Mouse (Mus musculus): ENCODE data around the gene Gm20388. TPM values are rescaled to one million over a fixed set of nuclear protein-coding genes. Genes with fewer than 3 reads are reported as not detected.

The Gm20388 gene
- polyA plus RNA-seq, 1 experiment from 2014 or later: 3.6 TPM

DNA sequence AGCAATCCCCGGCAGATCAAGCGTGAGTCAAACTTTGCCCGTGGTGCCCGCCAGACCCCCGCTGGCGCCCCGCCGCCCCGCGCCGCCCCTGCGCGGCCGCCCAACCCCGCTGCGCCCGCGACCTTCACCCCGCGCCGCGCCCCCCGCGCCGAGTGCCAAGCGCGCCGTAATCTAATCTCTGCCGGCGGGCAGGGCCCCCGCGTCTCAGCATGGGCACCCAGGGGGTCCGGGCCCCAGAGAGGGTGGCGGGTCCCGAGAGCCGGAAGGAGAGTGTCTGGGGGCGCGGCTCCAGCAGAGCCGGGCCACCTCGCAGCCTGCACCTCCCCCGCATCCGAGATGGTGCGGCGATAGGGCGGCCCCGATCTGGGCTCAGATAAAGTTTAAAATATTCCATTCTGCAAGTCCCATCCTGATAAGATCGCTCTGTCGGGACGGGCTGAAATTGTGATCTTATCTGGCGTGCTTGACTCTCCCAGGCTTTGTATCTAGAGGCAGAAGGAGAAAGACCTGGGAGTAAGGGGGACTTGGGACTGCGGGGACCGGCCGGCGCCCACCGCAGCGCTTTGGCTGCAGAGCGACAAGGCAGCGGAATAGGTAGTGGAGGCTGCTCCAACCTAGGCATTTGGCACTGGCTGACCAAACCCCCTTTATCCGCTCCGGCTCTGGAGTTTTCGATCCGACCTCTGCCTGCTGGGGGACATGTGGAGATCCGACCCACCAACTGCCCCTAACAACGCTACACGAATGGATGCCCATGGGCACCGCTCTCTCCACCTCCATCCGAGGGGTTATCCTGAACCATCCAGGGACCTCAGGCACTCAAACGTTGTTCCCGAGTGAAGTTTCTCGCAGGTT is 2372.1 kb downstream of the Gm20388 start:
- Histone ChIP-seq H3K4me3 (peak overlapping the region; percentile 78), H3K27me3 (replicated peaks; ENCODE audit: low read depth, poor library complexity, severe bottlenecking) (peaks cover 77% of the 10 kb centered on the region), H3K4me1 (peaks cover 75% of the 10 kb centered on the region), H3K27ac (replicated peaks) (peak overlapping the region; percentile 86), H3K9me3 (no peaks in the 10 kb centered on the region), H3K36me3 (replicated peaks) (no peaks in the 10 kb centered on the region)
- under 1% methylated on average over 70 of the region's 70 CpGs for WGBS
- peak; percentile 55 for DNase-seq (ENCODE audit: low spot score)

DNA sequence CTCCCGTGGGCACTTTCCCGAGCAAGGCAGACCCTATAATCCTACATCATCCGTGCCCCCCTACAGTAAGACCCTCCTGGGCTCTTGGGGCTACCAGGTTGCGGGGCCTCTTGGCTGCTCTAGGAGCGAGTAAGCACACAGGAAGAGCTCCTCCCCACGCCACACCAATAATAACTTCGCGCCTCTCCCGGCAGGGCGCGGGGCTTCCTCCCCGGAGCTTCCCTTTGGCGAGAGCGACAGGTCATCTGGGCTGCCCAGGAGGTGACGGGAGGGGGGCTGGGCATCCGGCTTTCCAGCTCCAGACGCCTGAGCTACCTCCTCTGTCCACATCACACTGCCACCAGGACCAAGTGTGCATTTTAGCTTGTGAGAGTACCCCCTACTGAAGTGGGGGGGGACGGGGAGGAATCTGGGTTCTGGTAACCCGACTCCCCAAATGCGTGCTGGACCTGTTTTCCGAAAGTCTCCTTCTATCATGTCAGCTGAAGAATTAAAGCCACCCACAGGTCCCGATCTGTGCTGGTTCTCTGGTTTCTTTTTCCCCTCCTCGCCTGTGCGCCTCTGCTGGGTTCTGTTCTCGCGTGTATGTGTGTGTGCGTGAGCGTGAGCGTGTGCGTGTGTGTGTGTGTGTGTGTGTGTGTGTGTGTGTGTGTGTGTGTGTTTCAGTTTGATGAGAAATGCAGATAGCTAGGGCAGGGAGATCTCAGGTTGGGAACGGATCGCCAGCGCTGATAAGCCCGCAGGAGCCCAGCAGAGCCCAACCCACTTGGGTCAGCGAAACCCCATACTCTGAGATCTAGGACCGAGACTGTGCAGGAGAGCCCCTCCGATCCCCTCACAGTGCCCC is 2372.9 kb downstream of the Gm20388 start:
- peak; percentile 70 for DNase-seq (ENCODE audit: low spot score)
- WGBS: under 1% methylated on average over 37 of the region's 37 CpGs

DNA sequence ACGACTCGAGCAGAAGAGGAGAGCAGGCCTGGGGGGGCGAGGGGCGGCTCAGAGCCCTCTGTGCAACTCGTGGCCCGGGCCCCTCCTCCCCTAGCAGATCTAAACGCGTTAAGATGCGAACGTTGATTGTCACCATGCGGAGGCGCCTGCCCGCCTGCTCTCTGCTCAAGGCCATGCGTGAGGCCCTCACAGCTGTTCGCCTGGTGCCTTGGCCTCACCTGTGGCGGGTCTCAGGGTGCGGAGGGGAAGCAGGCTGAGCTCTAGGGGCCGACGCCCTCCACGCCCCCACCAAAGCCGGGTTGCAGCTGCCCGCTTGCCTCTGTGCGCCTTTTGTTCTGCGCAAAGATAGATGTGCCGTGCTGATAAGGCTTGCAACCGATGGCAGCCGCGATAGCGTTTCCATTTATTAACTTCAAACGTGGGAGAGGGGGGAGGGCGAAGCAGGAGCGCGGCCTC is 2373.6 kb downstream of the Gm20388 start:
- Histone ChIP-seq H3K36me3 (replicated peaks) (no peaks in the 10 kb centered on the region), H3K4me3 (peak overlapping the region; percentile 78), H3K9me3 (no peaks in the 10 kb centered on the region), H3K27me3 (replicated peaks; ENCODE audit: low read depth, poor library complexity, severe bottlenecking) (peaks cover 76% of the 10 kb centered on the region), H3K27ac (replicated peaks) (peak overlapping the region; percentile 86), H3K4me1 (peaks cover 85% of the 10 kb centered on the region)
- under 1% methylated on average over 33 of the region's 33 CpGs for WGBS
- peak; percentile 80 for DNase-seq (ENCODE audit: low spot score)

More for the DNA sequence above, 2372.9 kb downstream of the Gm20388 start:
- Histone ChIP-seq H3K4me1 (peaks cover 79% of the 10 kb centered on the region), H3K36me3 (replicated peaks) (no peaks in the 10 kb centered on the region), H3K27ac (replicated peaks) (peak overlapping the region; percentile 86), H3K9me3 (no peaks in the 10 kb centered on the region), H3K4me3 (peak overlapping the region; percentile 78), H3K27me3 (replicated peaks; ENCODE audit: low read depth, poor library complexity, severe bottlenecking) (peaks cover 78% of the 10 kb centered on the region)

DNA sequence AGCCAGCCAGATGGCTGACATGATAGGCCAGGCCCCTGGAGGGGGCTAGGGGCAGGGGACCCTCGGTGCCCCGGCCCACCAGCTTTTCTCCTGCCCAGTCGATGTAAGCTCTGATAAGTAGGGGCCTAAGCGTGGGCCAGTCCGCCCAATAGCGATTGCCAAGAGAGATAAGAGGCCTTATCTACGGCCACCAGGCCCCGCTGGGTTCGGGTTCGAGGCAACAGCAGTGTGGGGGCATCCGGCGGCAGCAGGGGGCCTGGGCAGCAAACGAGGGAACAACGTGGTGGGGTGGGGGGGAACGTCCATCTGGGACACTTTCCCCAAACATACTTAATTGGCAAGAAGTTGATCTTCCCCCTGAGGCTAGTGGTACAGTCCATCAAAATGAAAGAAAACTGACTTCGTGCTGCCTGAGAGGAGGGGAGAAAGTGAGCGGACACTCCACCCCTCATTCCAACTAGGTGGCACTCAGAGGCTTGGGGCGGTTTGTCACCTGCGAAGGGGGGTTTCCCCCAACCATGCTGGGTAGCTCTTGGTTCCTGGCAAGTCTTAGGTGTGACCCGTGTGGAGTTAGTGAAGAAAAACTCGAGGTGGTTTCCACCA is 2374.1 kb downstream of the Gm20388 start:
- H3K4me3 ChIP-seq: peak overlapping the region; percentile 78
- WGBS: 5% methylated on average over 21 of the region's 21 CpGs
- peak overlapping the region; percentile 86 for H3K27ac ChIP-seq (replicated peaks)
- no peak for DNase-seq (ENCODE audit: low spot score)
- peaks cover 76% of the 10 kb centered on the region for H3K27me3 ChIP-seq (replicated peaks; ENCODE audit: low read depth, poor library complexity, severe bottlenecking)
- H3K36me3 ChIP-seq (replicated peaks): no peaks in the 10 kb centered on the region
- no peaks in the 10 kb centered on the region for H3K9me3 ChIP-seq
- peaks cover 89% of the 10 kb centered on the region for H3K4me1 ChIP-seq

DNA sequence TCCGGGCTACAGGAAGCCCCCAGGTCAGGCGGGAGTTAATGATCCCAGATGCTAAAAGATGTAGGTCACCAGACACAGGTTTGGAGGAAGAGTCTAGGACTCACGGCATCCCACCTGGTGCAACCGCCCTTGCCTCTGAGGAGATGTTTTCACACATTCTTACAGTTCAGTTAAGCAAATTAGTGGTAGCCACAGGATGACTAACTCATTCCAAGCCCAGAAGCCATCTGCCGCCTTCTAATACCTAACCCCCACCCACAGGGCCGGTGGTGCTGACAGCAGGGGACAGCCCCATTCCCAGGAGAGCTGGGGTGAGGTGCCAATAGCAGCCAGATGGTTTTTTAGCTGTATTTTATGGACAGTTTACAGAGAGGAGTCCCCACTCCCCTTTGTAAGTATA is 2375.1 kb downstream of the Gm20388 start:
- 0 out of 2 replicates have a peak overlapping the region, but pooled peaks have one; percentile 78 for H3K4me3 ChIP-seq
- no peaks in the 10 kb centered on the region for H3K36me3 ChIP-seq (replicated peaks)
- H3K9me3 ChIP-seq: no peaks in the 10 kb centered on the region
- H3K27ac ChIP-seq (replicated peaks): 0 out of 2 replicates have a peak overlapping the region, but pooled peaks have one; percentile 44
- 56% methylated on average over 6 of the region's 6 CpGs for WGBS
- no peak for DNase-seq (ENCODE audit: low spot score)
- peaks cover 75% of the 10 kb centered on the region for H3K27me3 ChIP-seq (replicated peaks; ENCODE audit: low read depth, poor library complexity, severe bottlenecking)
- peaks cover 88% of the 10 kb centered on the region for H3K4me1 ChIP-seq

DNA sequence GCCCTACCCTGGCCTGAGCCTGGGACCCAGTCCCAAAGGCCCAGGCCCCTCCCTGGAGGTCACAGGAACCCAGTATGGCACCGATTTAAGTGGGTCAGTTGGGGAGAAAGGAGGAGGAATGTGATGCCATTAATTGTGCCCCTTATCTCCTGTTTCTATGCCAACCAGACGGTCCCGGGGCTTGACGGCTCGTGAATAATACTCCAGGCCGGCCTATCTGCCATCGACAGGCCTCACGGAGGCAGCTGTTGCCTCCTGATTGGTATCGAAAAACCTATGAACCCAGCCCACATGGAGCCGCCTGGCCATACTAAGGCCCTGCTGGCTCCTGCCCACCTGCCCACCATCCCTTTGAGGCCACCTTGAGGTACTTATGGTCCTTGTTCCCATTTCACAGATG is 2376.3 kb downstream of the Gm20388 start:
- Histone ChIP-seq H3K4me1 (peaks cover 90% of the 10 kb centered on the region), H3K36me3 (replicated peaks) (no peaks in the 10 kb centered on the region), H3K4me3 (0 out of 2 replicates have a peak overlapping the region, but pooled peaks have one; percentile 5), H3K9me3 (no peaks in the 10 kb centered on the region), H3K27ac (replicated peaks) (peak overlapping the region; percentile 44; the same call in 1 of the 2 replicates), H3K27me3 (replicated peaks; ENCODE audit: low read depth, poor library complexity, severe bottlenecking) (peaks cover 77% of the 10 kb centered on the region)
- DNase-seq (ENCODE audit: low spot score): no peak
- WGBS: 85% methylated on average over 10 of the region's 10 CpGs

DNA sequence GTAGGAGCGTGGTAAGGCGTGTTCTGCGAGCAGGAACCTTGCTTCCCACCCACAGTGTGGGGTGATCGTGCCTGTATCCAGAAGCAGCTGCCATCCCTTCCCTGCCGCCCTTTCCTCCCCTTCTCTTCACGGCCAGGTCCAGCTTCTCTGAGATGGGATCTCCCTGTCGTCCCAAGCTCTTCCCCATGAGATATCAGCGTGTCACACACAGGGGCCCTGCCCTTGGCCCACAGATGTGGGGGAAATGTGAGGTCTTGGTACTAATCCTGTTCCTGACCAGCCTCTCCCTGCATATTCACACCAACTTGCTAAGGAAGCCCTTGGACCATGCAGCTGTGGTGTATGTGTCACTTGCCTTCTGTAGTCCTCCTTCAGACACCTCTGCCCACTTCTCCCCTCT is 2377.1 kb downstream of the Gm20388 start:
- no peak for DNase-seq (ENCODE audit: low spot score)
- H3K36me3 ChIP-seq (replicated peaks): no peaks in the 10 kb centered on the region
- H3K27me3 ChIP-seq (replicated peaks; ENCODE audit: low read depth, poor library complexity, severe bottlenecking): peaks cover 73% of the 10 kb centered on the region
- WGBS: 80% methylated on average over 8 of the region's 8 CpGs
- 0 out of 2 replicates have a peak overlapping the region, but pooled peaks have one; percentile 5 for H3K4me3 ChIP-seq
- H3K9me3 ChIP-seq: no peaks in the 10 kb centered on the region
- peaks cover 89% of the 10 kb centered on the region for H3K4me1 ChIP-seq
- H3K27ac ChIP-seq (replicated peaks): no peak overlapping the region; the same call in 1 of the 2 replicates

DNA sequence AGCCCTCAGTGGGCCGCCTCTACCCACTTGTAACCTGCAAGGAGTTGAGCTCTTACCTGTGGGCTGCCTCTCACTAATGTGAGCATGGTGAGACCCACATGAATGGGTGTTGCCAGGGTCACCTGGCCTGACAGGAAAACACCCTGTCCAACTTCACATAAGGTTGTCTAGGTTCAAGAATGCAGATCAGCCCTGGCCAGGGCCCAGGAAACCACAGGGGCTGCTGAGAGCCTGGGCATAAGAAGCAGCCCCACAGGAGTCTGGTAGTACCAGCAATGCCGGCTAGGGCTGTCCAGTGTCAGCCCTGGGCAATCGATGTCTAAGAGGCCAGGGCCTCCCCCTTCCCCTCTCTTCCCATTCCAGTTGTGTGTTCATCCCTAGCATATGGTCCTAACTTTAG is 2377.7 kb downstream of the Gm20388 start:
- Histone ChIP-seq H3K4me1 (peaks cover 87% of the 10 kb centered on the region), H3K27me3 (replicated peaks; ENCODE audit: low read depth, poor library complexity, severe bottlenecking) (peaks cover 67% of the 10 kb centered on the region), H3K9me3 (no peaks in the 10 kb centered on the region), H3K4me3 (no peak overlapping the region), H3K36me3 (replicated peaks) (no peaks in the 10 kb centered on the region), H3K27ac (replicated peaks) (no peak overlapping the region; the same call in 1 of the 2 replicates)
- 83% methylated on average over 3 of the region's 3 CpGs for WGBS
- no peak for DNase-seq (ENCODE audit: low spot score)

DNA sequence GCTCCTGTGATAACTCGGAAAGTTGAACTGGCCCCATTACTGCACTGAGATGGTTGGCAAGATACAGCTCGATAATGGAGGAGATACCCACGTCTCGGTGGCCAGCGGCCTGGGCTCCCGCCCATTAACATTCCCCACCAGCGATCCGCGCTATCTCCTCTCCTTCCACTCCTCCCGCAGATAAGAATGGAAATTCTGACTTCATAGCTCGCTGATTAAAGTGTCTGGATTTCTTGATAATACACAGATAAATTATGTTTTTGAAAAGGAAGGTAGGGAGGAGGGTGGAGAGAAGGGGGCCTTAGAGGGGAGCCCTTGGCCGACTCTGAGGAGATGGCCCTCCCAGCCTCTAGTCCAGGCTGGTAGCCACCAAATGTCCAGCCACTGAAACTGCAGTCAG is 2380.4 kb downstream of the Gm20388 start:
- WGBS: 85% methylated on average over 12 of the region's 12 CpGs
- Histone ChIP-seq H3K4me1 (peaks cover 87% of the 10 kb centered on the region), H3K9me3 (no peaks in the 10 kb centered on the region), H3K36me3 (replicated peaks) (no peaks in the 10 kb centered on the region), H3K27me3 (replicated peaks; ENCODE audit: low read depth, poor library complexity, severe bottlenecking) (peaks cover 47% of the 10 kb centered on the region), H3K27ac (replicated peaks) (no peak overlapping the region), H3K4me3 (no peak overlapping the region)
- no peak for DNase-seq (ENCODE audit: low spot score)

DNA sequence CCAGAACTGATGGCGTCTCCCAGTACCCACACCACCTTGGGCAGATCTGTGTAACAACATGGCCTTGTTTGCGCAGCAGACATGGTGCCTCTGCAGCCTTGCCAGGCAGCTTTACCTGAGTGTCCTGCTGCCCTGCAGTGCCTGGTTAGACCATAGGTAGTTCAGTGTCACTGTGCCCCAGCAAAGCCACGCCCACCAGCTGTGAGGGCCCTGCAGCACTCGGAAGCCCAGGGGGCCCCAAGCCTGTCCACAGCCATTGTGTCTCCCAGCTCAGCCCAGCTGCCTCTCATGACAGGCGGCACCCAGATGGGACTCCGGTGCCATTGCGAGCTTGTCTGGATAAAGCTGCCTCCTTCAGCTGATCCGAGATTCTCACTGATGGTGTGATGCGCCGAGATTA is 2380.9 kb downstream of the Gm20388 start:
- WGBS: 47% methylated on average over 10 of the region's 10 CpGs

DNA sequence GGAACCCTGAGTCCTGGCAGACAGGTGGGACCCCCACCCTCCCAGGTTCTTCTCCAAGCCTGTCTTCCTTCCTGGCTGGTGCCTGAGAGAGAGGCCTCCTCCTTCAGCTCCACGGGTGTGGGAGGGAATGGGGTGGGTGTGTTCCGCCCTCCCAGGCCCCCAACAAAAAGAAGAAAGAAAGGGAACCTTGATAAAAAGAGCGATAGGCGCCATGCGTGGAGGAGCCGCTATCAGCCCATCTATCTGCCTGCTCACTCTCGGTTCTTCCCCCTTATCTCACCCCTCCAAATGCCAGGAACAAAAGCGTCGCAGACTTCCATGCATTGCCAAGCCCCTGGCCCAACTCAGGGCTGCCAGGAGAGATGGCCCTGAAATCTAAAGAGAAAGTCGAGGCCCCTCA is 2382.8 kb downstream of the Gm20388 start:
- WGBS: 69% methylated on average over 10 of the region's 10 CpGs
- no peak overlapping the region; the same call in 1 of the 2 replicates for H3K27ac ChIP-seq (replicated peaks)

More for the DNA sequence above, 2380.9 kb downstream of the Gm20388 start:
- Histone ChIP-seq H3K36me3 (replicated peaks) (no peaks in the 10 kb centered on the region), H3K27ac (replicated peaks) (no peak overlapping the region; the same call in 1 of the 2 replicates), H3K9me3 (no peaks in the 10 kb centered on the region), H3K4me1 (peaks cover 88% of the 10 kb centered on the region), H3K27me3 (replicated peaks; ENCODE audit: low read depth, poor library complexity, severe bottlenecking) (peaks cover 46% of the 10 kb centered on the region), H3K4me3 (no peak overlapping the region)
- no peak for DNase-seq (ENCODE audit: low spot score)

DNA sequence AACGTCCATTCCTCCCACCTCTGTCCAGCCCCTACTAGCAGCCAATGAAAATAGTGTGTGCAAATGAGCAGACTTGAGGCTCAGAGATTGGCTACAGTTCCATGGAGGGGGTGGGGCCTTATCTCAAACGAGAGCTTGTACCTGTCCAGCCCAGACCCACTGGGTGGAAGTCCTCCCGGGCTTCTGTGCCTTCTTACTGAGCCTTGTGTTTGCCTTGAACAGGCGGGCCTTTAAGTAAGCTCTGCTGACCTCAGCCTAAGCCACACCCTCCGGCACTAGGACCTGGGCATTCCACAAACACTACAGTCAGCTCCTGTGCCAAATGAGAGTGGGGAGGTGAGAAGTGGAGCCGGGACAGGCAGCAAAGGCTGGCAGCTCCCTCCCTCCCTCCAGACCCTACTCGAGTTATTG is 2383.6 kb downstream of the Gm20388 start:
- H3K27ac ChIP-seq (replicated peaks): peak overlapping the region; percentile 59
- H3K27me3 ChIP-seq (replicated peaks; ENCODE audit: low read depth, poor library complexity, severe bottlenecking): peaks cover 24% of the 10 kb centered on the region
- H3K4me1 ChIP-seq: peaks cover 90% of the 10 kb centered on the region
- 1% methylated on average over 7 of the region's 7 CpGs for WGBS
- H3K36me3 ChIP-seq (replicated peaks): no peaks in the 10 kb centered on the region
- no peaks in the 10 kb centered on the region for H3K9me3 ChIP-seq
- H3K4me3 ChIP-seq: peak overlapping the region; percentile 24; the same call in 1 of the 2 replicates
- peak; percentile 82 for DNase-seq (ENCODE audit: low spot score)

More for the DNA sequence above, 2382.8 kb downstream of the Gm20388 start:
- H3K27me3 ChIP-seq (replicated peaks; ENCODE audit: low read depth, poor library complexity, severe bottlenecking): peaks cover 29% of the 10 kb centered on the region
- DNase-seq (ENCODE audit: low spot score): no peak
- peaks cover 90% of the 10 kb centered on the region for H3K4me1 ChIP-seq
- no peaks in the 10 kb centered on the region for H3K9me3 ChIP-seq
- H3K36me3 ChIP-seq (replicated peaks): no peaks in the 10 kb centered on the region
- no peak overlapping the region for H3K4me3 ChIP-seq

Data from embryonic facial prominence, embryonic 10.5 days (tissue).